Mouse (Mus musculus): ENCODE results near the gene Ppa2.

The Ppa2 gene

GRCm38 (mm10) chr3:133331184-133331866 lies 21.4 kb downstream of the Ppa2 start:
- DNase-seq (ENCODE audit: low spot score) = no peak

GRCm38 (mm10) chr3:133332280-133332679 lies 22.4 kb downstream of the Ppa2 start:
- no peak for DNase-seq (ENCODE audit: low spot score)

- DNase-seq (ENCODE audit: low spot score) = no peak
Observed at GRCm38 (mm10) chr3:133333267-133334170, 23.6 kb downstream of the Ppa2 start.

GRCm38 (mm10) chr3:133334691-133335090 lies 24.8 kb downstream of the Ppa2 start:
- DNase-seq (ENCODE audit: low spot score) = no peak

GRCm38 (mm10) chr3:133335166-133335565 lies 25.3 kb downstream of the Ppa2 start:
- no peak for DNase-seq (ENCODE audit: low spot score)

GRCm38 (mm10) chr3:133336400-133336799 lies 26.5 kb downstream of the Ppa2 start:
- DNase-seq (ENCODE audit: low spot score) = no peak

- DNase-seq (ENCODE audit: low spot score) = peak; percentile 57
Observed at GRCm38 (mm10) chr3:133338851-133339356, 29.0 kb downstream of the Ppa2 start.

GRCm38 (mm10) chr3:133339411-133339823 lies 29.5 kb downstream of the Ppa2 start:
- no peak for DNase-seq (ENCODE audit: low spot score)

GRCm38 (mm10) chr3:133341106-133341505 lies 31.2 kb downstream of the Ppa2 start:
- no peak for DNase-seq (ENCODE audit: low spot score)

- DNase-seq (ENCODE audit: low spot score) = no peak
Observed at GRCm38 (mm10) chr3:133347535-133347934, 37.6 kb downstream of the Ppa2 start.

- DNase-seq (ENCODE audit: low spot score) = no peak
Observed at GRCm38 (mm10) chr3:133348847-133349246, 38.9 kb downstream of the Ppa2 start.

- DNase-seq (ENCODE audit: low spot score) = no peak
Observed at GRCm38 (mm10) chr3:133357426-133357974, 47.6 kb downstream of the Ppa2 start.

- no peak for DNase-seq (ENCODE audit: low spot score)
Observed at GRCm38 (mm10) chr3:133357977-133358376, 48.1 kb downstream of the Ppa2 start.

GRCm38 (mm10) chr3:133361406-133361805 lies 51.5 kb downstream of the Ppa2 start:
- DNase-seq (ENCODE audit: low spot score) = no peak

GRCm38 (mm10) chr3:133364138-133364537 lies 54.2 kb downstream of the Ppa2 start:
- no peak for DNase-seq (ENCODE audit: low spot score)

GRCm38 (mm10) chr3:133366096-133366495 lies 56.2 kb downstream of the Ppa2 start:
- no peak for DNase-seq (ENCODE audit: low spot score)

GRCm38 (mm10) chr3:133378174-133378573 lies 68.3 kb downstream of the Ppa2 start:
- DNase-seq (ENCODE audit: low spot score) = no peak

GRCm38 (mm10) chr3:133379997-133380396 lies 70.1 kb downstream of the Ppa2 start:
- no peak for DNase-seq (ENCODE audit: low spot score)

GRCm38 (mm10) chr3:133381519-133381918 lies 71.6 kb downstream of the Ppa2 start:
- no peak for DNase-seq (ENCODE audit: low spot score)

GRCm38 (mm10) chr3:133382147-133382546 lies 72.2 kb downstream of the Ppa2 start:
- DNase-seq (ENCODE audit: low spot score) = no peak

- no peak for DNase-seq (ENCODE audit: low spot score)
Observed at GRCm38 (mm10) chr3:133384164-133384708, 74.3 kb downstream of the Ppa2 start.

GRCm38 (mm10) chr3:133387283-133387682 lies 77.4 kb downstream of the Ppa2 start:
- DNase-seq (ENCODE audit: low spot score) = no peak

All from left cerebral cortex, adult 11 months (tissue).